Mouse (Mus musculus) spleen, adult 2 months (tissue): ENCODE data around the gene Lman2.

Experiments
- CTCF ChIP-seq: fragments of 200-500 bp; IDR thresholded peaks from 2 replicates; pipeline ENCODE4 v1.5.1; 2011; ENCODE audit warnings: mild to moderate bottlenecking, inconsistent platforms; ENCODE audit not compliant: insufficient read depth, insufficient read length, insufficient replicate concordance; ENCODE audit errors: extremely low read depth
- POLR2A ChIP-seq: fragments of 200-500 bp; IDR thresholded peaks from 2 replicates; pipeline ENCODE4 v1.6.1; 2011; ENCODE audit warnings: low read depth, low read length, inconsistent platforms

GRCm38 (mm10) chr13:55329109-55329682 lies 33.4 kb downstream of the Lman2 start:
- TF ChIP-seq CTCF (no peak), POLR2A (no peak)
